Mouse (Mus musculus) G1E (cell line): Measurements from ENCODE around the gene Nek8.

ENCODE experiments used
- CTCF ChIP-seq: IDR thresholded peaks from 2 replicates; pipeline ENCODE4 v1.5.1; 2012; ENCODE audit warnings: low read depth, low read length, inconsistent platforms, mixed read lengths
- GATA1 ChIP-seq: IDR thresholded peaks from 2 replicates; pipeline ENCODE4 v1.6.1; 2012; ENCODE audit warnings: borderline replicate concordance, low read length, inconsistent platforms, mixed read lengths
- GATA2 ChIP-seq: IDR thresholded peaks from 2 replicates; pipeline ENCODE4 v1.6.1; 2012; ENCODE audit warnings: low read depth, low read length, inconsistent platforms, borderline replicate concordance
- POLR2AphosphoS5 ChIP-seq: IDR thresholded peaks from 2 replicates; pipeline ENCODE4 v1.6.1; 2012; ENCODE audit warnings: low read depth, low read length, inconsistent platforms; ENCODE audit not compliant: insufficient replicate concordance
- TAL1 ChIP-seq: conservative IDR thresholded peaks from 2 replicates; pipeline ENCODE4 v1.6.1; 2012; ENCODE audit warnings: low read depth, low read length, inconsistent platforms, mixed read lengths

- TF ChIP-seq CTCF: no peak
- TF ChIP-seq GATA1: no peak
- no peak for TF ChIP-seq GATA2
- no peak for TF ChIP-seq POLR2AphosphoS5
- no peak for TF ChIP-seq TAL1
Measured at GRCm38 (mm10) chr11:78183884-78184514, 7.5 kb upstream of the Nek8 start.
